Mouse (Mus musculus) C2C12 (cell line): ENCODE measurements around the gene Cry1. TPM values are rescaled to one million over a fixed set of nuclear protein-coding genes. Genes with fewer than 3 reads are reported as not detected.

Experiments used
- H3K27me3 ChIP-seq: one replicate; pipeline ENCODE4 v1.6.1; 2011; ENCODE audit not compliant: control insufficient read depth, insufficient read depth, insufficient read length
- H3K36me3 ChIP-seq: one replicate; pipeline ENCODE4 v1.6.1; 2011; ENCODE audit not compliant: control insufficient read depth, insufficient read depth
- H3K4me3 ChIP-seq: one replicate; pipeline ENCODE4 v1.5.1; 2011; ENCODE audit warnings: mild to moderate bottlenecking, control low read depth; ENCODE audit not compliant: poor library complexity, insufficient read depth, severe bottlenecking
- H3K79me2 ChIP-seq: one replicate; pipeline ENCODE4 v1.6.1; 2011; ENCODE audit not compliant: control insufficient read depth, insufficient read depth
- H3K79me3 ChIP-seq: one replicate; pipeline ENCODE4 v1.6.1; 2011; ENCODE audit warnings: low read depth, control low read depth
- H3ac ChIP-seq: one replicate; pipeline ENCODE3; 2011; ENCODE audit warnings: low read depth; ENCODE audit not compliant: control insufficient read depth, insufficient read length
- CEBPB ChIP-seq: IDR thresholded peaks from one replicate; pipeline ENCODE4 v1.6.1; 2011; ENCODE audit warnings: low read depth, mild to moderate bottlenecking, control low read depth, moderate library complexity
- CTCF ChIP-seq: IDR thresholded peaks from one replicate; pipeline ENCODE4 v1.5.1; 2011; ENCODE audit not compliant: control insufficient read depth, insufficient read depth, insufficient read length
- FOSL1 ChIP-seq: IDR thresholded peaks from one replicate; pipeline ENCODE4 v1.8.0; 2011; ENCODE audit warnings: mild to moderate bottlenecking, low read length; ENCODE audit not compliant: poor library complexity, insufficient read depth, severe bottlenecking
- MAX ChIP-seq: IDR thresholded peaks from one replicate; pipeline ENCODE4 v1.6.1; 2011; ENCODE audit warnings: mild to moderate bottlenecking, control low read depth
- MYOD1 ChIP-seq: IDR thresholded peaks from one replicate; pipeline ENCODE4 v1.6.1; 2011; ENCODE audit warnings: low read depth; ENCODE audit not compliant: control insufficient read depth, insufficient read length
- MYOG ChIP-seq: IDR thresholded peaks from one replicate; pipeline ENCODE4 v1.6.1; 2011; ENCODE audit not compliant: control insufficient read depth, insufficient read length; ENCODE audit errors: extremely low read depth
- USF1 ChIP-seq: IDR thresholded peaks from one replicate; pipeline ENCODE4 v1.6.1; 2011; ENCODE audit warnings: low read depth, mild to moderate bottlenecking, control low read depth, moderate library complexity
- polyA plus RNA-seq: library from polyadenylated mRNA; unstranded; fragments of >200 nt; fragmentation: generic; extraction: Trizol; gene quantifications from one replicate; pipeline ENCODE4 v1.2.1, GENCODE M21; 2012; ENCODE audit warnings: missing spikeins

The Cry1 gene
- polyA plus RNA-seq, 1 experiment, result 6.5 TPM

DNA sequence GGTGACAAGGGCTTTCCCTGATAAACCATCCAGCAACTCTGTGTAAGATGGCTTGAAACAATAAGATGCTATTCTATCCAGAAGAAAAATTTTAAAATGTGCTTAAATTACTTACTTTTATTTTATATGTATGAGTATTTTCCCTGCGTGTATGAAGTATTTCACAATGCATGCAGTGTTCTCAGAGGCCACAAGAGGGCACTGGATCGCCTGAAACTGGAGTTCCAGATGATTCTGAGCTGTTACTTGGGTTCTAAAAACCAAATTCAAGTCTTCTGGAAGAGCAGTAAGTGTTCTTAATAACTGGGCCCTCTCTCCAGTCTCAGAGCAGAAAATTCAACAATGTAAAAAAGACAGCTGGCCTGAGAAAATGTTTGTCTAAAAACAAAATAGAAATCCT is 30.7 kb downstream of the Cry1 start:
- Histone ChIP-seq H3K79me2 (no peaks in the 10 kb centered on the region), H3K36me3 (peaks cover 3% of the 10 kb centered on the region), H3K4me3 (no peak overlapping the region), H3K79me3 (no peaks in the 10 kb centered on the region), H3ac (no peak overlapping the region), H3K27me3 (no peaks in the 10 kb centered on the region)
- TF ChIP-seq CEBPB (peak; percentile 93), MAX (no peak), CTCF (peak; percentile 10), USF1 (no peak), MYOG (no peak), FOSL1 (no peak), MYOD1 (no peak)

DNA sequence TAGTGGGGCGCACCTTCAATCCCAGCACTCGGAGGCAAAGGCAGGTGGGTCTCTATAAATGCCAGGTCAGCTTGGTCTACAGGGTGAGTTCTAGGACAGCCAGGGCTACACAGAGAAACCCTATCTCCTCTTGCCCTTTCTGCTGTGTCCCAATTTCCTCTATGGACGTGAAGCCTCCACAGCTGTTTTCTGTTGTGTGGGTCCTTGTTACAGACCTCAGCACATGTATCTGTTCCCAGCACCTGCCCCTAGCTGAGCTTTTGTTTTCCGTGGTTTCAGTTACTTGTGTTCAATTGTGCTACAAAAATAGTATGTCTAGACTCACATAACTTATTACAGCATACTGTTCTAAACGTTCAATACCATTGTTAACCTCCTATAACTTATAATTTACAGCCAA is 35.6 kb downstream of the Cry1 start:
- Histone ChIP-seq H3K36me3 (peaks cover 8% of the 10 kb centered on the region), H3K27me3 (no peaks in the 10 kb centered on the region), H3ac (no peak overlapping the region), H3K4me3 (no peak overlapping the region), H3K79me2 (no peaks in the 10 kb centered on the region), H3K79me3 (no peaks in the 10 kb centered on the region)
- TF ChIP-seq USF1, result no peak

DNA sequence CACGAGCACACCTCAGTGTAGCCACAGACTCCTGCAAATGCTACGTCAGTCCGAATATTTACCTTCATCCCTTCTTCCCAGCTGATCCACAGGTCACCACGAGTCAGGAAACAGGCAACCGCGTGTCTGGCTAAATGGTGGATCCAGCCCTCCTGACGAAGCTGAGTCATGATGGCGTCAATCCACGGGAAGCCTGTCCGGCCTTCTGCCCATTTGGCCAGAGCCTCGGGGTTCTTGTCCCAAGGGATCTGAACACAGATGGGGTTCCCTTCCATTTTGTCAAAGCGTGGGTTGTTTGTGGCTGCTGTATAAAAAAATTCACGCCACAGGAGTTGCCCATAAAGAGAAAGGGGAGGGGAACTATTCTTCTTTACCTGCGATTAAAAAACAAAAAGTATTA is 38.6 kb downstream of the Cry1 start:
- no peak overlapping the region for H3K4me3 ChIP-seq
- no peak for TF ChIP-seq MYOG
- TF ChIP-seq MYOD1, result no peak
- no peak for TF ChIP-seq USF1
- TF ChIP-seq MAX, result no peak
- no peak for TF ChIP-seq CTCF
- no peak for TF ChIP-seq CEBPB
- no peak for TF ChIP-seq FOSL1
- H3K79me2 ChIP-seq, result no peaks in the 10 kb centered on the region
- peaks cover 8% of the 10 kb centered on the region for H3K36me3 ChIP-seq
- H3ac ChIP-seq, result no peak overlapping the region
- no peaks in the 10 kb centered on the region for H3K79me3 ChIP-seq
- H3K27me3 ChIP-seq, result no peaks in the 10 kb centered on the region

DNA sequence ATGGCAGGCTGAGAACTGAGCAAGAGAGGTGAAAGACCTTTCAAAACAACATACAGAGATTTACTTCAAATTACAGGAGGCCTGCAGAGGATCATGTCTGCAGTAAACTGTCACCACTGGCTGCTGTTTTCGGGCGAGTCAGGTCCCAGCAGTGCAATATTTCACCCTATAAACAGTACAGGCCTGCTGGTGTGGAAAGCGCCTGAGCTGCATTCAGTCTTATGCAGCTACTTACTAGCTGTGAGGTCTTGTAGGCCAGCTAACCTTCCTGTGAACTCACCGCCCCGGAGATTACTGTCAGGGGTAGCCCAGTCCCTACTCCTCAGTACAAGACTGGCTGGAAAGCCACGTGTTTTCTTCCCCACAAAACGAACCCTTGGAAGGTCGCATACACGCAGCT is 43.4 kb downstream of the Cry1 start:
- no peak overlapping the region for H3K4me3 ChIP-seq
- H3K36me3 ChIP-seq, result peaks cover 5% of the 10 kb centered on the region
- H3K79me2 ChIP-seq, result no peaks in the 10 kb centered on the region
- no peak overlapping the region for H3ac ChIP-seq
- H3K27me3 ChIP-seq, result no peaks in the 10 kb centered on the region
- no peaks in the 10 kb centered on the region for H3K79me3 ChIP-seq
- TF ChIP-seq USF1, result no peak
- TF ChIP-seq FOSL1, result no peak
- TF ChIP-seq MAX, result no peak
- TF ChIP-seq MYOG, result no peak
- no peak for TF ChIP-seq MYOD1
- TF ChIP-seq CEBPB, result no peak
- no peak for TF ChIP-seq CTCF

DNA sequence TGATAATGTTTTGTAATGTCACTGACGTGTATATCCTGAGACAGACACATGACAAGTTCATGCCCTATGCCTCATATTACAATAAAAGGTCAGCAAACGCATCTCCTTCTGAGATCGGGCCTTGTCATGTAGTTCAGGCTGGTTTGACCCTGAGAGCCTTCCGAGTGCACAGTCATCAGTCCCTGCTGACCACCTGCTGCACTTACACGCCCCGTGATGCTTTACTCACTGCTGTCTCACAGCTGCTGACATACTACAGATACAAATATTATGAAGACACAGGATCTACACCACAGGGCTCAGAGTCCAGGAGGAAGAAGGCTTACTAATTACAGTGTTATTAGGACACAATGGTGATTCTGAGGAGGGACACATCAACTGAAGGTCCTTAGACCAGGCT is 48.3 kb downstream of the Cry1 start:
- Histone ChIP-seq H3K79me3 (no peaks in the 10 kb centered on the region), H3K79me2 (no peaks in the 10 kb centered on the region), H3K36me3 (no peaks in the 10 kb centered on the region), H3K4me3 (no peak overlapping the region), H3K27me3 (no peaks in the 10 kb centered on the region), H3ac (no peak overlapping the region)
- TF ChIP-seq MYOG (no peak), USF1 (no peak), MAX (no peak), FOSL1 (no peak), CEBPB (no peak), MYOD1 (no peak), CTCF (no peak)

DNA sequence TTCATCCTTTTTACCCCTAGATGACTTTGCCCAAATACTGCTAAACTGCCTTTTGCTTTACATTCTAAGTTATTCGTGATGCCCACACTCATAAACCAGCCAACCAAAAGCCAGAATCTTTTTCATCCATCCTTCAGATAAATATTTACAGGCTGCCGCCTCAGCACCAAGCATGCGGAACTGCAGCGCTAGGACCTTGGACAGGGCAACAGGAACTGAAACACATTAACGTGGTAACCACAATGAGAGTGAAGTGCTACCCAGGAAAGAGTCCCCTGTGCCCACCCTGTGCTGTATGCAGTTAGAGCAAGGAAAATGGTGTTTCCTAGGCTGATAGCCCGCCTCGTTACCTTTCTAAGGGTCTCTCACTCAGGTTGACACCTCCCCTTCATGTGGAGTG is 56.4 kb downstream of the Cry1 start:
- H3K36me3 ChIP-seq, result peaks cover 6% of the 10 kb centered on the region
- TF ChIP-seq FOSL1 (no peak), CTCF (no peak), MYOD1 (no peak), USF1 (no peak), MAX (no peak), CEBPB (no peak), MYOG (no peak)
- no peaks in the 10 kb centered on the region for H3K27me3 ChIP-seq
- no peak overlapping the region for H3K4me3 ChIP-seq
- H3K79me3 ChIP-seq, result no peaks in the 10 kb centered on the region
- H3K79me2 ChIP-seq, result peaks cover 8% of the 10 kb centered on the region
- H3ac ChIP-seq, result no peak overlapping the region
